Mouse (Mus musculus): ENCODE data around the gene Tjp1.

The Tjp1 gene

GRCm38 (mm10) chr7:65527071-65528007 lies at the start of gene Tjp1:
Gene Tjp1, minus strand, starts transcription at chr7:65527781.
- no peak for DNase-seq (ENCODE audit: low read depth)

GRCm38 (mm10) chr7:65577118-65577517 lies 49.5 kb upstream of the Tjp1 start:
- DNase-seq (ENCODE audit: low read depth), result no peak

GRCm38 (mm10) chr7:65572731-65573130 lies 45.1 kb upstream of the Tjp1 start:
- DNase-seq (ENCODE audit: low read depth), result no peak

DNA sequence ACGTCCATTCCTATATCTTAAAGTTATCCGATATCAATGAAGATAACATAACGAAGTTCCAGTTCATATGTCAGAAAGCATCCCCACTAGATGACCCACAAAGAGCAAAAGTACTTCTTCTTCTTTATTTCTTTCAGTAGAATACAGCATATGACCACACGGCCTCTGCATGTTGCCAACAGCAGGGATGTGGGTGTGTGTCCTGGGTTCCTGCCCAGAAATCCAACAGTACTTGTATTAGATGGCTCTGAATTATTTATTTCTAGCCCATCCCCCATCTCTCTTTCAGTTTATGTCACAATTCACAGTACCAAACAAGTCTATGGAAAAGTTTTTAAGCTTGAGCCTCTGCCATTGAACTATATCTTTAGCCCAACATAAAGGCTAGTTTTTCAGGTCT lies 43.1 kb upstream of the Tjp1 start:
- DNase-seq (ENCODE audit: low read depth), result no peak

- no peak for DNase-seq (ENCODE audit: low read depth)
Measured at GRCm38 (mm10) chr7:65555996-65556395, 28.4 kb upstream of the Tjp1 start.

- no peak for DNase-seq (ENCODE audit: low read depth)
Measured at GRCm38 (mm10) chr7:65545741-65546140, 18.2 kb upstream of the Tjp1 start.

DNA sequence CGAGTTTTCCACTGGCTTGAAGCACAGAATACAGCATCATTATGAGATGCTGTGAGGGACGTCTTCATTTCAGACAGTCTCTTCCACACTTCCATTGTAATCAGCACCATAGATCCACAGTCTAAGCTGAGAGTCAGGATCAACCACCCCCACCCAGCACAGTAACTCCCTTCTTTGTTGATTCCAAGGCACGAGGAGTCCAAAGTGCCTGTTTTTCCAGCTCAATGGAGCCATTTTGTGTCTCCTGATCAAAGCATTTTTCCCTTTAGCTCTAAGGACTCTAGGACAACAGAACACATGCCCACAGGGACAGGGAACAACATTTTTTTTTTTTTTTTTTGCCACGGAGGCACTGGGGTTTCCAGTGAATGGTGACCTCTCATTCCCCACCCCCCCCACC lies 5.1 kb upstream of the Tjp1 start:
- no peak for DNase-seq (ENCODE audit: low read depth)

GRCm38 (mm10) chr7:65523116-65523515 lies 4.5 kb downstream of the Tjp1 start:
- no peak for DNase-seq (ENCODE audit: low read depth)

DNA sequence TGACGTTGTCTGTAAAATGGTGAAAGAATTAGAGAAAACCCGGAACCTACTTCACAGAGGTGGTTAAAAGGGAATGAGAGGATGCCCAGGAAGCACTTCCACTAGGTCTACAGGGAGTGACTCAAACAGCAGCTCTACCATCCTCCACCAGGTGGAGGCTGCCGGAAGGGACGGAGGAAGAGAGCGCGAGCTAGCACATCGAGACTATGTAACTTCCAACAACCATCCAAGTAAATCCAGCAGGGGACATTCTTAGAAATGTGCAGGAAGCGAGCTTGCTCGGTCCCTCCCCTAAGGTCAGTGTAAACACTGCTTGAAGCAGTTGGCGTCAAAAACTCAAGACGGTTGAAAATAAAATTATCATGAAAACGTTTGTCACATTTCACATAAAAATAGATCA lies 5.1 kb downstream of the Tjp1 start:
- no peak for DNase-seq (ENCODE audit: low read depth)

GRCm38 (mm10) chr7:65520622-65521021 lies 7.0 kb downstream of the Tjp1 start:
- DNase-seq (ENCODE audit: low read depth), result no peak

GRCm38 (mm10) chr7:65519788-65520563 lies 7.6 kb downstream of the Tjp1 start:
- DNase-seq (ENCODE audit: low read depth), result peak; percentile 43

- DNase-seq (ENCODE audit: low read depth), result no peak
Measured at GRCm38 (mm10) chr7:65516903-65517302, 10.7 kb downstream of the Tjp1 start.

GRCm38 (mm10) chr7:65513451-65514179 lies 14.0 kb downstream of the Tjp1 start:
- no peak for DNase-seq (ENCODE audit: low read depth)

- DNase-seq (ENCODE audit: low read depth), result no peak
Measured at GRCm38 (mm10) chr7:65509357-65509756, 18.2 kb downstream of the Tjp1 start.

DNA sequence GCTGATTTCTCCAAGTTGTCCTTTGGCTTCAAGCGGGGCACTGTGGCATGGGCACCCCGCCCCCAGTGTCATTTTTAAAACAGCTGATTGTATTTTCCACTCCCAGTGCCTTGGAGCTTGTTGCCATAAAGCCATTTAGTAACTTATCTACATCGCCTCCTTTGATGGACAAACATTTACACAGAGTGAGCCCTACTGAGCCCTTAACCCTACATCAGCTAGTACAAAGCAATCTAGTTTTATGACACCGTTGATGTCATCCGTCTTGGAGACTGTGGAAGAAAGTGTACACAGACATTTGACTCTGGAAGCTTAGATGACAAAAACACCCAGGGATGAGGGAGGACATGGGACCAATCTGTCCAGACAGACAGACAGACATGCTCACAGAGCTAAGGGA lies 20.2 kb downstream of the Tjp1 start:
- no peak for DNase-seq (ENCODE audit: low read depth)

DNA sequence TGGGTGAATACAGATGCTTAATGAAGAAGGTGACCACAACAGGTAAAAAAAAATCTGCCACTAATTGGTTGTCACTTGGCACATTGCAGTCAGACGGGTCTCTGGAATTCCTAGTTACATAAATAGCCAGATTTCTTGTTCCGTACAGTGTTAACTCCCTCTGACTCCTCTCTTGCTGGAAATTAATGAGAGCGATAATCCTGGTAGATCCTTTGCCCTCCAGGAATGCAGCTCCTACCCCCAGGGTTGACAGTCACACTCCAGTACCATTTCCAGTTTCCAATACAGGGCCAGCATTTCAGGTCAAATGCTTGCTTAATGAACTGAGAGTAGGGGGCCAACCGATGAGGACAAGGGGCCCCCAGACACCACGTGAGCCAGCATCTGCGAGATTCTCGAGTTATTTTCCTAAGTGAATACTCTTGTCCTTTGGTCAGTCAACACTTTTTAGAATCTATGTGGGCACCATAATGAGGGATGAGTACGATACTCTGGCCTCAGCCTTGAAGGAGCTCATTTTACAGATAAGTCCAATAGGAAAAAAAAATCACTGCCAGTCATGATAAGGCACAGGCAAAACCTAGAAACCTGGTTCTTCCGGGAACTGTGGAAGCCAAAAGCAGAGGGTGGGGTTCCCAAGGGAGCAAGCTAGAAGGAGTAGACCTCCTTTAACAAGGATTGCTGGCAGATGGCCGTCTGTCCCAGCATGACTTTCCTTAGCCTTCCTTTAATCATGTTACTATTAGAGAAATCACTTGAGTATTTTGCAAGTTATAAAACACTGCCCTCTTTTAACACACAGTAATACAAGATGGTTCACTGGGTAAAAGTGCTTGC lies 24.9 kb downstream of the Tjp1 start:
- DNase-seq (ENCODE audit: low read depth), result no peak

DNA sequence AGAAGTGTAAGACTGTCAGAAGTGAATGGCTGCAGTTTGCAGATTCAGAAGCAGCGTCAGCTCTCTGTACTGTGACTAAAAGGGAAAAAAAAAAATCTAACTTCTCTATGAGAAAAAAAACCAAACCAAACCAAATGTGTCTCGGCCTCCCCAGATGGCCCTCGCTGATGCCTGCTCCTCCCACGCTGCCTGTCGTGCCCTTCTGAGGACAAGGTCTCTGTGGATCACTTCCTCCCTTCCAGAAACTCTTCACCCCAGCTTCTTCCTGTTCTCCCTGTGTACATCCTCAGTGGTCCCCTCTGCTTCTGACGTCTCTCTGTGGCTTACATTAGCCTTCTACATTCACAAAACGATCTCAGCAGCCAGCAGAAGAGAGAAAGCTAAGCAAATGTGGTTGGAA lies 26.8 kb downstream of the Tjp1 start:
- DNase-seq (ENCODE audit: low read depth), result no peak

- DNase-seq (ENCODE audit: low read depth), result peak; percentile 34
Measured at GRCm38 (mm10) chr7:65497733-65498583, 29.6 kb downstream of the Tjp1 start.

GRCm38 (mm10) chr7:65490526-65490925 lies 37.1 kb downstream of the Tjp1 start:
- no peak for DNase-seq (ENCODE audit: low read depth)

GRCm38 (mm10) chr7:65489742-65490141 lies 37.8 kb downstream of the Tjp1 start:
- DNase-seq (ENCODE audit: low read depth), result no peak

- no peak for DNase-seq (ENCODE audit: low read depth)
Measured at GRCm38 (mm10) chr7:65489195-65489594, 38.4 kb downstream of the Tjp1 start.

Measured in 416B (cell line).